Comparison of ENCODE assay signal across 22 mouse cellular contexts in genomic region chr8:94744972-94745371, GRCm38 (mm10). TPM values are rescaled to one million over a fixed set of nuclear protein-coding genes. Genes with fewer than 3 reads are reported as not detected.
"Had no signal": no experiment of that assay in that cellular context is flagged by ENCODE, and none has a peak within 500 bp of the region (broad histone marks: within the 10 kb centered on the region; RNA-seq: fewer than 3 reads in every experiment).

No protein-coding gene starts in this region.

- H3K9me3 ChIP-seq: lung, embryonic 15.5 days; midbrain, embryonic 12.5 days; neural tube, embryonic 12.5 days; stomach, embryonic 15.5 days had no signal

- H3K4me2 ChIP-seq: liver, embryonic 11.5 days; liver, embryonic 13.5 days; lung, embryonic 15.5 days; midbrain, embryonic 12.5 days; neural tube, embryonic 12.5 days; stomach, embryonic 15.5 days had no signal

- H3K4me3 ChIP-seq: liver, embryonic 13.5 days; lung, embryonic 15.5 days; megakaryocyte, embryonic 14.5 days; midbrain, embryonic 12.5 days; neural tube, embryonic 12.5 days; stomach, embryonic 15.5 days had no signal

- H3K4me1 ChIP-seq: lung, embryonic 15.5 days; midbrain, embryonic 12.5 days; neural tube, embryonic 12.5 days; stomach, embryonic 15.5 days had no signal

- H3K27me3 ChIP-seq: lung, embryonic 15.5 days; midbrain, embryonic 12.5 days; neural tube, embryonic 12.5 days; stomach, embryonic 15.5 days had no signal

- H3K27ac ChIP-seq: liver, embryonic 13.5 days; lung, embryonic 15.5 days; macrophage; midbrain, embryonic 12.5 days; neural tube, embryonic 12.5 days; stomach, embryonic 15.5 days had no signal

- DNase-seq: liver, embryonic 13.5 days; lung, adult 2 months; lung, postnatal 14 days; lung, postnatal 36 days; midbrain, embryonic 14.5 days; right cerebral cortex, postnatal 14 days; thymus, adult 2 months; thymus, postnatal 25 days; thymus, postnatal 4 days had no signal

- H3K9ac ChIP-seq: liver, embryonic 13.5 days; lung, embryonic 15.5 days; midbrain, embryonic 12.5 days; neural tube, embryonic 12.5 days; stomach, embryonic 15.5 days had no signal

- ATAC-seq: lung, postnatal 0 days had no signal

- H3K36me3 ChIP-seq: liver, embryonic 13.5 days; lung, embryonic 15.5 days; midbrain, embryonic 12.5 days; neural tube, embryonic 12.5 days; stomach, embryonic 15.5 days had no signal

RNA-seq across cellular contexts. Expression of gene Ccl22, which starts 0.4 kb away (rescaled TPM):
- total RNA-seq: megakaryocyte progenitor cell, adult 5-6 weeks; midbrain, postnatal 0 days; neutrophil, adult 5-6 weeks had no signal
- polyA plus RNA-seq: liver, embryonic 11.5 days; midbrain, embryonic 12.5 days; midbrain, postnatal 0 days; neural tube, embryonic 12.5 days; neural tube, embryonic 14.5 days; stomach, embryonic 15.5 days had no signal

RNA-seq across cellular contexts. Expression of gene Cx3cl1, which starts 26.8 kb away (rescaled TPM):
- total RNA-seq: monocyte, adult 5-6 weeks; neutrophil, adult 5-6 weeks had no signal

RNA-seq across cellular contexts. Expression of gene Pllp, which starts 48.9 kb away (rescaled TPM):
- total RNA-seq: megakaryocyte progenitor cell, adult 5-6 weeks; monocyte, adult 5-6 weeks had no signal
- polyA plus RNA-seq: macrophage had no signal
